Mouse (Mus musculus) MEL (cell line): Measurements from ENCODE around the gene Slc45a1.

Experiments
- MAFK ChIP-seq: IDR thresholded peaks from 2 replicates; pipeline ENCODE4 v1.6.1; 2011; ENCODE audit warnings: low read depth, mild to moderate bottlenecking, low read length, improper control_type of control experiment, borderline replicate concordance
- TBP ChIP-seq: IDR thresholded peaks from 2 replicates; pipeline ENCODE4 v1.8.0; 2011; ENCODE audit warnings: low read depth, low read length, improper control_type of control experiment

DNA sequence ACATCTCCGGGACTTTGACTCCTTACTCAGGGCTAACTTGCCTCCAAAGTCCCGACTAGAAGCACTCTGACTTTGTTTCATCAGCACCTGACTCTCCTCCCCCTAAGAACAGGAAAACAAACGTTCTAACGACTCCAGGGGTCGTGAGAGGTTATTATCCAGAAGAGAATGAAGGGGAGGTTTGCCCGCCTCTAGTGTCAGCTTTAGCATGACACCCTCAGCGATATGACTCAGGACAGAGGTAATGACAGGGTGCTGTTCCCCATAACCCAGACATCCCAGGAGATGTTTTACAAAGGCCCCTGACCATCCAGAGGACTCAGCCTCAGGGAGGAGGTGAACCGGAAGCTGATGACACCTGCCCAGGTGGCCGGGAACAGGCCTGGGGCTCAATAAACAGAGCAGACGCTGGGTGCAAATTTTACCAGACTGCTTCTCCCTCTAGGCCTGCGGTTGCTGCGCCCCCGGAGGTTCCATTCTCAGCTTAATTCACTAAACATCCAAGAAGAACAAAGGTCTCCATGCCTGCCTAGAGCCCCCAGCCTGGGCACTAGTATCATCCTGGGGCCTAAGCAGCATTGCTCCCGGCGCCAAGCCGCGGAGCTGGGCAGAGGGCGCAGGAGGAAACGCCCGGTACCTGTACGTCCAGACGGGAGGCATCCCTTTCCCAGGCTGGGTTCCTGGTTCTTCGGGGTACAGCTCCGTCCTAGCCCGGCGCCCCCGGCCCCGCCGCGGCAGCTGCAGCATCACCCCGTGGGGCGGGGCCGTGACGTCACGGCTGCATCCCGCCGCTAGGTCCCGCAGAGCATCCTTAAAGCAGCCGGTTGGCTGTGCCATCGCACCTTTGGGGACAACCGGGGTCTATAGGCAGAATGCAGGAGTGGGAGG is at the start of gene Slc45a1:
- TF ChIP-seq MAFK (no peak), TBP (no peak)
